17 mouse cellular contexts compared by ENCODE assay signal in genomic region chr13:29049730-29050129, GRCm38 (mm10).
DNase-seq lines count a peak whose midpoint lies in the region; ATAC-seq and TF ChIP-seq lines count a peak whose summit lies in the region.
"Had no signal": no experiment of that assay in that cellular context is flagged by ENCODE, and none has a peak within 500 bp of the region (broad histone marks: within the 10 kb centered on the region; RNA-seq: fewer than 3 reads in every experiment).

No protein-coding gene starts in this region.

- DNase-seq in embryo, embryonic 10 days (ENCODE audit: low spot score), result peak; percentile 45
- DNase-seq in embryo, embryonic 9.5 days (ENCODE audit: extremely low spot score), result no peak
- DNase-seq in hindbrain, embryonic 11.5 days (ENCODE audit: low spot score), result peak; percentile 56
- no peak for DNase-seq in hindbrain, postnatal 0 days (ENCODE audit: low spot score)
- no peak for DNase-seq in midbrain, postnatal 0 days (ENCODE audit: low spot score)
- DNase-seq in kidney, postnatal 36 days, result peak; percentile 23 to 31
- DNase-seq in adrenal gland, adult 8-10 months, result no peak
- DNase-seq: adrenal gland, adult 2 months; cerebellum, postnatal 14 days; gastrocnemius, postnatal 25 days; lung, postnatal 4 days had no signal

- 0 out of 2 replicates have a peak, but pooled peaks have one; percentile 57 for ATAC-seq in hindbrain, embryonic 11.5 days (ENCODE audit: low FRiP score)
- no peak for ATAC-seq in hindbrain, postnatal 0 days
- ATAC-seq in midbrain, embryonic 13.5 days, result 0 out of 2 replicates have a peak, but pooled peaks have one; percentile 27
- ATAC-seq in midbrain, postnatal 0 days (ENCODE audit: low FRiP score), result no peak
- ATAC-seq: Patski had no signal

- no peak overlapping the region for H3K4me3 ChIP-seq in hindbrain, embryonic 11.5 days (ENCODE audit: low read depth, low read length)
- H3K4me3 ChIP-seq in hindbrain, postnatal 0 days (ENCODE audit: low read length), result no peak overlapping the region
- no peak overlapping the region for H3K4me3 ChIP-seq in midbrain, embryonic 13.5 days (replicated peaks)
- H3K4me3 ChIP-seq in midbrain, postnatal 0 days (ENCODE audit: low read depth, low read length), result no peak overlapping the region
- H3K4me3 ChIP-seq: myocyte; stomach, embryonic 15.5 days had no signal

- no peak overlapping the region for H3K4me2 ChIP-seq in hindbrain, embryonic 11.5 days (replicated peaks; ENCODE audit: low read depth, low read length)
- H3K4me2 ChIP-seq in hindbrain, postnatal 0 days (ENCODE audit: low read depth, low read length), result no peak overlapping the region
- no peak overlapping the region for H3K4me2 ChIP-seq in midbrain, embryonic 13.5 days (replicated peaks)
- no peak overlapping the region for H3K4me2 ChIP-seq in midbrain, postnatal 0 days (ENCODE audit: low read depth, low read length, poor library complexity, severe bottlenecking)
- H3K4me2 ChIP-seq: hindbrain, embryonic 14.5 days; liver, embryonic 11.5 days; stomach, embryonic 15.5 days had no signal

- H3K27ac ChIP-seq in hindbrain, embryonic 11.5 days (ENCODE audit: low read depth, low read length), result no peak overlapping the region
- H3K27ac ChIP-seq in hindbrain, postnatal 0 days, result no peak overlapping the region
- no peak overlapping the region for H3K27ac ChIP-seq in midbrain, embryonic 13.5 days
- H3K27ac ChIP-seq in midbrain, postnatal 0 days (ENCODE audit: low read depth, low read length), result no peak overlapping the region
- H3K27ac ChIP-seq: hindbrain, embryonic 14.5 days; stomach, embryonic 15.5 days had no signal

- H3K9ac ChIP-seq in hindbrain, embryonic 11.5 days (ENCODE audit: low read depth, low read length), result no peak overlapping the region
- no peak overlapping the region for H3K9ac ChIP-seq in hindbrain, postnatal 0 days (replicated peaks; ENCODE audit: low read length)
- no peak overlapping the region for H3K9ac ChIP-seq in midbrain, embryonic 13.5 days (replicated peaks)
- H3K9ac ChIP-seq in midbrain, postnatal 0 days (replicated peaks; ENCODE audit: low read length, poor library complexity, severe bottlenecking), result no peak overlapping the region
- H3K9ac ChIP-seq: hindbrain, embryonic 14.5 days; stomach, embryonic 15.5 days had no signal

- WGBS in hindbrain, embryonic 11.5 days, result 39% methylated on average over 4 of the region's 4 CpGs
- WGBS in hindbrain, postnatal 0 days, result 41% methylated on average over 4 of the region's 4 CpGs
- 38% methylated on average over 4 of the region's 4 CpGs for WGBS in midbrain, embryonic 13.5 days
- 29% methylated on average over 4 of the region's 4 CpGs for WGBS in midbrain, postnatal 0 days

- TF ChIP-seq CTCF in hindbrain, postnatal 0 days (IDR thresholded peaks at IDR 0.05; ENCODE audit: low read depth), result no peak
- no peak for TF ChIP-seq CTCF in midbrain, postnatal 0 days (IDR thresholded peaks at IDR 0.05)

- H3K36me3 ChIP-seq in hindbrain, embryonic 11.5 days (ENCODE audit: control insufficient read depth, insufficient read depth, low read length), result no peaks in the 10 kb centered on the region
- no peaks in the 10 kb centered on the region for H3K36me3 ChIP-seq in hindbrain, postnatal 0 days (ENCODE audit: insufficient read depth, low read length)
- H3K36me3 ChIP-seq in midbrain, embryonic 13.5 days, result no peaks in the 10 kb centered on the region
- H3K36me3 ChIP-seq in midbrain, postnatal 0 days (ENCODE audit: insufficient read depth, low read length), result no peaks in the 10 kb centered on the region
- H3K36me3 ChIP-seq: stomach, embryonic 15.5 days had no signal

- no peaks in the 10 kb centered on the region for H3K27me3 ChIP-seq in hindbrain, embryonic 11.5 days (ENCODE audit: control insufficient read depth, insufficient read depth, low read length)
- H3K27me3 ChIP-seq in hindbrain, postnatal 0 days (ENCODE audit: insufficient read depth, low read length), result no peaks in the 10 kb centered on the region
- no peaks in the 10 kb centered on the region for H3K27me3 ChIP-seq in midbrain, embryonic 13.5 days
- no peaks in the 10 kb centered on the region for H3K27me3 ChIP-seq in midbrain, postnatal 0 days (ENCODE audit: insufficient read depth, low read length)
- H3K27me3 ChIP-seq: Patski; stomach, embryonic 15.5 days had no signal

- H3K9me3 ChIP-seq in hindbrain, embryonic 11.5 days (ENCODE audit: control insufficient read depth, low read length), result no peaks in the 10 kb centered on the region
- H3K9me3 ChIP-seq in hindbrain, postnatal 0 days (ENCODE audit: low read length), result no peaks in the 10 kb centered on the region
- H3K9me3 ChIP-seq in midbrain, embryonic 13.5 days, result no peaks in the 10 kb centered on the region; the same call in 1 of the 2 replicates
- H3K9me3 ChIP-seq in midbrain, postnatal 0 days (ENCODE audit: low read length), result no peaks in the 10 kb centered on the region
- H3K9me3 ChIP-seq: stomach, embryonic 15.5 days had no signal

- H3K4me1 ChIP-seq in hindbrain, embryonic 11.5 days (replicated peaks; ENCODE audit: control insufficient read depth, insufficient read depth, low read length), result no peaks in the 10 kb centered on the region
- H3K4me1 ChIP-seq in hindbrain, postnatal 0 days (ENCODE audit: insufficient read depth, low read length), result no peaks in the 10 kb centered on the region
- peaks cover 18% of the 10 kb centered on the region for H3K4me1 ChIP-seq in midbrain, embryonic 13.5 days (replicated peaks)
- H3K4me1 ChIP-seq in midbrain, postnatal 0 days (ENCODE audit: insufficient read depth, low read length), result peaks cover 4% of the 10 kb centered on the region; the same call in 1 of the 2 replicates
- H3K4me1 ChIP-seq: stomach, embryonic 15.5 days had no signal

Comparison
In these comparisons a context has a peak if more than half of its experiments do, and no peak if none do; other contexts are left out.
1. DNase-seq: peak in embryo, embryonic 10 days (single experiment), hindbrain, embryonic 11.5 days (single experiment) and kidney, postnatal 36 days (2 of 2); none in embryo, embryonic 9.5 days (single experiment), hindbrain, postnatal 0 days (single experiment), midbrain, postnatal 0 days (single experiment) and adrenal gland, adult 8-10 months (single experiment).
2. ATAC-seq: peak in hindbrain, embryonic 11.5 days (single experiment) and midbrain, embryonic 13.5 days (single experiment); none in hindbrain, postnatal 0 days (single experiment) and midbrain, postnatal 0 days (single experiment).